In genomic region chr9:107685231-107685981, GRCm38 (mm10) we compare ENCODE assay signal across 9 mouse cellular contexts. TPM values are rescaled to one million over a fixed set of nuclear protein-coding genes. Genes with fewer than 3 reads are reported as not detected.
DNase-seq lines count a peak whose midpoint lies in the region; ATAC-seq and TF ChIP-seq lines count a peak whose summit lies in the region.
"Had no signal": no experiment of that assay in that cellular context is flagged by ENCODE, and none has a peak within 500 bp of the region (broad histone marks: within the 10 kb centered on the region; RNA-seq: fewer than 3 reads in every experiment).

No protein-coding gene starts in this region.

- H3K27ac ChIP-seq in bone marrow macrophage, adult 2 months (ENCODE audit: insufficient read depth, low read depth, low read length): no peak overlapping the region
- no peak overlapping the region for H3K27ac ChIP-seq in kidney, embryonic 14.5 days (ENCODE audit: low read depth, low read length)
- H3K27ac ChIP-seq in stomach, embryonic 14.5 days (ENCODE audit: low read length): no peak overlapping the region

- H3K9me3 ChIP-seq in kidney, embryonic 14.5 days (ENCODE audit: control insufficient read depth, low read length): no peaks in the 10 kb centered on the region
- H3K9me3 ChIP-seq in stomach, embryonic 14.5 days (ENCODE audit: control insufficient read depth, low read depth, low read length): no peaks in the 10 kb centered on the region

- H3K4me3 ChIP-seq in bone marrow macrophage, adult 2 months (ENCODE audit: insufficient read depth, low read length): no peak overlapping the region
- no peak overlapping the region for H3K4me3 ChIP-seq in kidney, embryonic 14.5 days (ENCODE audit: low read length)
- H3K4me3 ChIP-seq in stomach, embryonic 14.5 days (ENCODE audit: low read depth, low read length): no peak overlapping the region

- H3K4me2 ChIP-seq in kidney, embryonic 14.5 days (replicated peaks; ENCODE audit: low read depth, low read length): no peak overlapping the region
- no peak overlapping the region for H3K4me2 ChIP-seq in stomach, embryonic 14.5 days (replicated peaks; ENCODE audit: low read depth, low read length)

- no peaks in the 10 kb centered on the region for H3K27me3 ChIP-seq in kidney, embryonic 14.5 days (ENCODE audit: control insufficient read depth, insufficient read depth, low read length)
- H3K27me3 ChIP-seq in stomach, embryonic 14.5 days (ENCODE audit: control insufficient read depth, insufficient read depth, low read length): no peaks in the 10 kb centered on the region

- no peak for TF ChIP-seq POLR2A in bone marrow macrophage, adult 2 months (IDR thresholded peaks at IDR 0.05; ENCODE audit: borderline replicate concordance, low read depth, low read length)

- intact Hi-C loops in gastrocnemius, postnatal 36 days (cut with DNase I): no loop called here

- peak; percentile 25; the same call in 1 of the 2 replicates for TF ChIP-seq CTCF in bone marrow macrophage, adult 2 months (IDR thresholded peaks at IDR 0.05; ENCODE audit: low read depth, low read length)

- 38% methylated on average over 17 of the region's 17 CpGs for WGBS in kidney, embryonic 14.5 days
- WGBS in stomach, embryonic 14.5 days: 41% methylated on average over 17 of the region's 17 CpGs

- H3K36me3 ChIP-seq in kidney, embryonic 14.5 days (ENCODE audit: control insufficient read depth, insufficient read depth, low read length): peaks cover 71% of the 10 kb centered on the region
- peaks cover 72% of the 10 kb centered on the region for H3K36me3 ChIP-seq in stomach, embryonic 14.5 days (ENCODE audit: control insufficient read depth, insufficient read depth, low read length)

- H3K9ac ChIP-seq in kidney, embryonic 14.5 days (ENCODE audit: low read depth, low read length): no peak overlapping the region
- no peak overlapping the region for H3K9ac ChIP-seq in stomach, embryonic 14.5 days (replicated peaks; ENCODE audit: low read depth, low read length)

- DNase-seq in right cerebral cortex, postnatal 4 days: peak; percentile 78
- DNase-seq in right cerebral cortex, adult 18-20 months: no peak
- DNase-seq in gastrocnemius, postnatal 36 days: peak; percentile 44 to 62
- peak; percentile 70 for DNase-seq in lung, postnatal 14 days

- peak; percentile 69 for ATAC-seq in kidney, embryonic 14.5 days (ENCODE audit: low FRiP score, low TSS enrichment)
- ATAC-seq in stomach, embryonic 14.5 days (ENCODE audit: insufficient number of reproducible peaks, insufficient read depth, low FRiP score, low read depth): peak; percentile 42; the same call in 1 of the 2 replicates
- no peak for ATAC-seq in frontal cortex, adult (ENCODE audit: low TSS enrichment)

- H3K4me1 ChIP-seq in bone marrow macrophage, adult 2 months (ENCODE audit: control insufficient read depth, insufficient read depth, low read length): peaks cover 2% of the 10 kb centered on the region; the same call in 1 of the 2 replicates
- no peaks in the 10 kb centered on the region for H3K4me1 ChIP-seq in kidney, embryonic 14.5 days (ENCODE audit: control insufficient read depth, insufficient read depth, low read length)
- no peaks in the 10 kb centered on the region for H3K4me1 ChIP-seq in stomach, embryonic 14.5 days (ENCODE audit: control insufficient read depth, insufficient read depth, low read length)

RNA-seq across cellular contexts. Expression of gene Gnat1, which starts 5.9 kb away (rescaled TPM):
- polyA plus RNA-seq in bone marrow macrophage, adult 2 months (2012; ENCODE audit: insufficient read depth, insufficient read length, missing spikeins): not detected in 2 replicates
- total RNA-seq in gastrocnemius, postnatal 36 days (2021): not detected
- polyA plus RNA-seq in kidney, embryonic 14.5 days (2014; fragmentation: Nextera tagmentation; extraction: Ambion mirVana): 4.7 and 5.3 TPM in 2 replicates
- 1.8 and 2.4 TPM in 2 replicates for polyA plus RNA-seq in stomach, embryonic 14.5 days (2014; fragmentation: Nextera tagmentation; extraction: Ambion mirVana)
- total RNA-seq: neutrophil, adult 5-6 weeks had no signal

RNA-seq across cellular contexts. Expression of gene Slc38a3, which starts 16.1 kb away (rescaled TPM):
- polyA plus RNA-seq in bone marrow macrophage, adult 2 months (2012; ENCODE audit: insufficient read depth, insufficient read length, missing spikeins): not detected in 2 replicates
- total RNA-seq in gastrocnemius, postnatal 36 days (2021): 10 to 100 TPM; 60.6 to 81.6 TPM
- 4.8 and 6.5 TPM in 2 replicates for polyA plus RNA-seq in kidney, embryonic 14.5 days (2014; fragmentation: Nextera tagmentation; extraction: Ambion mirVana)
- 3.7 and 7.1 TPM in 2 replicates for polyA plus RNA-seq in stomach, embryonic 14.5 days (2014; fragmentation: Nextera tagmentation; extraction: Ambion mirVana)
- total RNA-seq: neutrophil, adult 5-6 weeks had no signal

RNA-seq across cellular contexts. Expression of gene Sema3f, which starts 24.9 kb away (rescaled TPM):
- not detected in 2 replicates for polyA plus RNA-seq in bone marrow macrophage, adult 2 months (2012; ENCODE audit: insufficient read depth, insufficient read length, missing spikeins)
- 1 to 10 TPM; 4.9 to 6.1 TPM for total RNA-seq in gastrocnemius, postnatal 36 days (2021)
- polyA plus RNA-seq in kidney, embryonic 14.5 days (2014; fragmentation: Nextera tagmentation; extraction: Ambion mirVana): 32.4 and 38.4 TPM in 2 replicates
- polyA plus RNA-seq in stomach, embryonic 14.5 days (2014; fragmentation: Nextera tagmentation; extraction: Ambion mirVana): 30.2 and 33.2 TPM in 2 replicates

RNA-seq across cellular contexts. Expression of gene Gnai2, which starts 50.2 kb away (rescaled TPM):
- 994 and 1,017 TPM in 2 replicates for polyA plus RNA-seq in bone marrow macrophage, adult 2 months (2012; ENCODE audit: insufficient read depth, insufficient read length, missing spikeins)
- total RNA-seq in gastrocnemius, postnatal 36 days (2021): 10 to 100 TPM; 65.2 to 70.5 TPM
- polyA plus RNA-seq in kidney, embryonic 14.5 days (2014; fragmentation: Nextera tagmentation; extraction: Ambion mirVana): 386 and 445 TPM in 2 replicates
- polyA plus RNA-seq in stomach, embryonic 14.5 days (2014; fragmentation: Nextera tagmentation; extraction: Ambion mirVana): 359 TPM in 2 replicates

Comparison
In these comparisons a context has a peak if more than half of its experiments do, and no peak if none do; other contexts are left out.
1. RNA of gene Sema3f, which starts 24.9 kb away (polyA plus RNA-seq): 32.4 to 38.4 TPM in kidney, embryonic 14.5 days and 30.2 to 33.2 TPM in stomach, embryonic 14.5 days; not detected in bone marrow macrophage, adult 2 months; every median in the first group is over 10 times any median in the second.